Mouse (Mus musculus) limb, embryonic 14.5 days (tissue): Measurements from ENCODE around the gene Foxg1. TPM values are rescaled to one million over a fixed set of nuclear protein-coding genes. Genes with fewer than 3 reads are reported as not detected.

Source experiments
- ATAC-seq: fragments of 200-750 bp; cut with Nextera tagmentation; 2 replicates; pipeline ENCODE4 v1.8.0; 2017; ENCODE audit warnings: low read depth, moderate number of reproducible peaks, moderate TSS enrichment; ENCODE audit not compliant: low FRiP score
- DNase-seq: peaks from one replicate; pipeline ENCODE4 v3.0.0-alpha.2; 2015; ENCODE audit warnings: low spot score
- H3K27ac ChIP-seq: fragments of 300-500 bp; sonication (generic); replicated peaks from 2 replicates; pipeline ENCODE4 v1.5.1; 2014; ENCODE audit warnings: low read depth, mild to moderate bottlenecking, low read length, moderate library complexity, mixed read lengths
- H3K27me3 ChIP-seq: fragments of 300-500 bp; sonication (generic); 2 replicates; pipeline ENCODE4 v1.6.1; 2014; ENCODE audit warnings: low read length, mixed read lengths; ENCODE audit not compliant: control insufficient read depth, insufficient read depth
- H3K36me3 ChIP-seq: fragments of 300-500 bp; sonication (generic); 2 replicates; pipeline ENCODE4 v1.6.1; 2014; ENCODE audit warnings: mild to moderate bottlenecking, low read length, moderate library complexity, mixed read lengths; ENCODE audit not compliant: control insufficient read depth, insufficient read depth
- H3K4me1 ChIP-seq: fragments of 300-500 bp; sonication (generic); 2 replicates; pipeline ENCODE4 v1.6.1; 2014; ENCODE audit warnings: antibody characterized with exemption, low read length, mixed read lengths; ENCODE audit not compliant: control insufficient read depth, insufficient read depth
- H3K4me2 ChIP-seq: fragments of 300-500 bp; sonication (generic); replicated peaks from 2 replicates; pipeline ENCODE4 v1.6.1; 2014; ENCODE audit warnings: low read depth, mild to moderate bottlenecking, low read length, moderate library complexity; ENCODE audit not compliant: severe bottlenecking
- H3K4me3 ChIP-seq: fragments of 300-500 bp; sonication (generic); replicated peaks from 2 replicates; pipeline ENCODE4 v1.5.1; 2014; ENCODE audit warnings: low read length
- H3K9ac ChIP-seq: fragments of 300-500 bp; sonication (generic); 2 replicates; pipeline ENCODE4 v1.6.1; 2014; ENCODE audit warnings: mild to moderate bottlenecking, low read depth, low read length, moderate library complexity; ENCODE audit not compliant: severe bottlenecking
- H3K9me3 ChIP-seq: fragments of 300-500 bp; sonication (generic); 2 replicates; pipeline ENCODE4 v1.6.1; 2016; ENCODE audit warnings: low read length; ENCODE audit not compliant: control insufficient read depth
- POLR2A ChIP-seq: fragments of 200-500 bp; IDR thresholded peaks from 2 replicates; pipeline ENCODE4 v1.8.0; 2012; ENCODE audit warnings: inconsistent platforms, mild to moderate bottlenecking, moderate library complexity, borderline replicate concordance; ENCODE audit not compliant: insufficient read depth, insufficient read length; ENCODE audit errors: extremely low read depth
- WGBS: fragments of 180-500 bp; shearing (Covaris S2); extraction: QIAGEN DNeasy Blood & Tissue Kit; methylation state at CpG from one replicate; pipeline ENCODE4 v1.1.7; 2014; 5-methylcytosine and 5-hydroxymethylcytosine counted together
- polyA plus RNA-seq, 2 experiments: library from polyadenylated mRNA; depleted of rRNA in 1 of 2; stranded (reverse) in 1 of 2; unstranded in 1 of 2; fragments of >200 nt; fragmentation: Nextera tagmentation in 1 of 2; extraction: Ambion mirVana in 1 of 2; gene quantifications; 2 replicates each; pipeline versions ENCODE4 v1.2.1 to v1.2.3; 2012 to 2014

The Foxg1 gene
- polyA plus RNA-seq, 2 experiments = 1.2 TPM; not detected in 1

- H3K36me3 ChIP-seq = no peaks in the 10 kb centered on the region
- no peak overlapping the region for H3K9ac ChIP-seq
- TF ChIP-seq POLR2A = no peak
- H3K27me3 ChIP-seq = peaks cover 98% of the 10 kb centered on the region
- ATAC-seq (no peak), DNase-seq (no peak)
- 0% methylated on average over 15 of the region's 15 CpGs for WGBS
- H3K4me3 ChIP-seq = no peak overlapping the region
- H3K9me3 ChIP-seq = no peaks in the 10 kb centered on the region
- H3K27ac ChIP-seq = no peak overlapping the region
- H3K4me1 ChIP-seq = no peaks in the 10 kb centered on the region
- H3K4me2 ChIP-seq = no peak overlapping the region
Observed at GRCm38 (mm10) chr12:49377281-49377970, 5.0 kb upstream of the Foxg1 start.

- ATAC-seq = no peak
- no peak overlapping the region for H3K9ac ChIP-seq
- 0 out of 2 replicates have a peak, but pooled peaks cover 3% of the 10 kb centered on the region for H3K4me1 ChIP-seq
- no peaks in the 10 kb centered on the region for H3K9me3 ChIP-seq
- no peak for DNase-seq
- H3K4me3 ChIP-seq = no peak overlapping the region
- no peak overlapping the region for H3K27ac ChIP-seq
- no peaks in the 10 kb centered on the region for H3K36me3 ChIP-seq
- 6% methylated on average over 1 of the region's 1 CpGs for WGBS
- H3K4me2 ChIP-seq = no peak overlapping the region
- TF ChIP-seq POLR2A = no peak
- peaks cover 98% of the 10 kb centered on the region for H3K27me3 ChIP-seq
Observed at GRCm38 (mm10) chr12:49378920-49379319, 3.5 kb upstream of the Foxg1 start.

GRCm38 (mm10) chr12:49379446-49379845, 3.0 kb upstream of the Foxg1 start:
- 5% methylated on average over 11 of the region's 11 CpGs for WGBS
- H3K4me3 ChIP-seq = no peak overlapping the region
- no peak for DNase-seq
- peaks cover 98% of the 10 kb centered on the region for H3K27me3 ChIP-seq
- H3K9me3 ChIP-seq = no peaks in the 10 kb centered on the region
- TF ChIP-seq POLR2A = no peak
- H3K4me2 ChIP-seq = no peak overlapping the region
- no peaks in the 10 kb centered on the region for H3K36me3 ChIP-seq
- no peak for ATAC-seq
- no peak overlapping the region for H3K27ac ChIP-seq
- H3K9ac ChIP-seq = no peak overlapping the region
- H3K4me1 ChIP-seq = 0 out of 2 replicates have a peak, but pooled peaks cover 3% of the 10 kb centered on the region

GRCm38 (mm10) chr12:49380442-49380841, 2.0 kb upstream of the Foxg1 start:
- Histone ChIP-seq H3K9ac (no peak overlapping the region), H3K27ac (no peak overlapping the region), H3K4me1 (0 out of 2 replicates have a peak, but pooled peaks cover 3% of the 10 kb centered on the region), H3K4me2 (no peak overlapping the region), H3K9me3 (no peaks in the 10 kb centered on the region), H3K27me3 (peaks cover 99% of the 10 kb centered on the region), H3K4me3 (no peak overlapping the region), H3K36me3 (no peaks in the 10 kb centered on the region)
- no peak for TF ChIP-seq POLR2A
- WGBS = 0% methylated on average over 4 of the region's 4 CpGs
- ATAC-seq (no peak), DNase-seq (no peak)

DNA sequence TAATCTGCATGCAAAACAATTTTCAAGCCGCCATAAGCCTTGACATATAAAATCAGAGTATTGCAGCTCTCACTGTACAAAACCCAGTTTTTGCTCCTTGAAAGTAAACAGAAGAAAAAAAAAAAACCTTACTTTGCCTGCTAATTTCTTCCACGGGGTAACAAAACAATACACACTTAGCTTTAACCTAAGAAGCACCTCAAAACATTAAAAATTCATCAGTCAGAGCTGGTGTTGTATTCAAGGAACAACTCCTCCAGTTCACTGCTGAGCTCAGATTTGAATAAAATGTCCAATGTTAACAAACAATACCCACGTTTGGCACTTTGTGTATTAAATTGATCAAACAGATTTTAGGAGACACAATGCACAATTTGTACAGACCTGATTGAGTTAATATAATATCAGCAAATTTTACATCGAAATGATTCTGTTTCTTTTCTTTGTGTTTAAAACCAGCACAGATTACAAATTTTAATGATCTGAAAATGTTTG, 1.4 kb upstream of the Foxg1 start:
- no peak overlapping the region for H3K4me3 ChIP-seq
- DNase-seq (no peak), ATAC-seq (no peak)
- H3K9ac ChIP-seq = no peak overlapping the region
- no peaks in the 10 kb centered on the region for H3K9me3 ChIP-seq
- 0 out of 2 replicates have a peak, but pooled peaks cover 3% of the 10 kb centered on the region for H3K4me1 ChIP-seq
- no peaks in the 10 kb centered on the region for H3K36me3 ChIP-seq
- TF ChIP-seq POLR2A = no peak
- H3K27me3 ChIP-seq = peaks cover 99% of the 10 kb centered on the region
- no peak overlapping the region for H3K4me2 ChIP-seq
- WGBS = 5% methylated on average over 4 of the region's 4 CpGs
- no peak overlapping the region for H3K27ac ChIP-seq
